Mouse (Mus musculus): ENCODE data around the gene Plekhj1.

The Plekhj1 gene

DNA sequence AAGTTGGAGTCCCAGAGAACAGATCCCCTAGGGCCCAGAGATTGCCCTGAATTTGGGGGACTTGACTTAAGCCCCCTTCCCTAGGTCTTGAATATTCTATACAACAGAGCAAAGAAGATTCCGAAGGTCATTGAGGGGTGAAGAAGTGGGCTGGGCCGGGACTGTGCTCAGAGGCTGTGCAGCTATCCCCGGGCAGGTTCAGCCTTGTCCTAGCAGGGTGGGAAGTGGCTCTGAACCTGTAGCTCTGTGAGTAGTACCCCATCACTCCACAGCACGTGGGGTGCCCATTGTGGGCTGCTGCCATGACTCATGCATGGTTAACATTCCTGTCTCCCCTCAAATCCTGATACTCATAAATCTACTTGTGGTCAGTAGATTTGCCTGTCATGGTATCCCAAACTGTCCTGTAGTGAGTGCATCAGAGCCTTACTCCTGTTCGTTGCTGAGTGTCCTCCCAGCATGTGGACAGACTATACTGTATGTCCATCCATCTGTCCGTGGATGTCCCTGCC is 22.0 kb downstream of the Plekhj1 start:
- DNase-seq = no peak

DNA sequence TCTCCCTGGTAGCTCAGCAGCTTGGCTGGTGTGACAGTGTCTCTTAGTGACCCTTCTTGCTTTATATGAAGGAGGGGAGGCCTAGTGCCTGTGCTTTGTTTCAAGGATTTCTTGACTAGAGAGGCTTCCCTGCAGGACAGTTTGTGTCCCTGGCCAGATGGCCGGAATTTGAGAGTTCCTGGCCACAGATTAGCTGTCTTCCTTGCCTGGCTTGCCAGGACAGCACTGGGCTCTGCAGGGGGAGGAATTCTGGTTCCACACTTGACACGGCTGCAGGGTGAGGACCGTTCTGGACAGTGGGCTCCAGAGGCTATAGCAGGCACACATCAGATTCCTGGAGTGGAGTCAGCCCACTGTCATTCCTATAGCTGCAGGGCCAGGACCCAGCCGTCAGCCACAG is 22.7 kb downstream of the Plekhj1 start:
- peak; percentile 76 to 83 for DNase-seq

DNA sequence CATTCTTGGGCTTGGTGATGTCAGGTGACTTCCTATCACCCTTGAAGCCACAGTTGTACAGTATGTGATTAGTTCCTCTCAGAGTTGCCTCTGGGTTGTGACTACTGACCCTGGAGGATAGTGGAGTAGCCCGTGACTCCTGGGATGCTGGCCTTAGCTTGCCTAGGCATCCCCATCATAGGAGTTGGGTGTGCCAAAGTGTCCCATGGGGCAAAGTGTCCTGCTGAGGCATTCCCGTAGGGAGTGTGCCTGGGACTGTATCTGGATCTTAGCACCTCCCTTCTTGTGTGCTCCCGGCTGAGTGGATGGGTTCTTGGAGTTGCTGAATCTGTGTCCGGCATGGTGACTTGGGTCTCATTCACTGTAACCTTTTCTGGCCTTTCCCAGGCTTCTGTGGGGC is 23.4 kb downstream of the Plekhj1 start:
- peak; percentile 56 to 65 for DNase-seq

DNA sequence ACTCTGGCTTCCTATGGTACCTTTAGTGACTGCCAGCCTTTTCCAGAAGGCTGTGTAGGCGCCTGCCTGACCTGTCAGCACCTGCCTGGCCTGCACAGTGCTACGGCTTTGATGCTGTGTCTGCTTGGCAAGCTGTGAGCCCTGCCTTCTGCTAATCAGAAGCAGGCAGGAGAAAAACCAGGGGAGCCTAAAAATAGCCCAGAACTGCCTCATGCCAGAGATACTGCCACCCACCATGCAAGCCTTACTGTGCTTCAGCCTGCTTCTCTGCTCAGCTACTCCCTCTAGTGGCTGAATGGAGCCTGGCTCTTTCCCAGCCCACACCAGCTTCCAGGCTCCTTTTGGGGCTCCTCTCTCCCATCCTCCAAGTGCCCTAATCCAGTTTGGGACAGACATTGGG is 23.9 kb downstream of the Plekhj1 start:
- peak; percentile 95 to 98 for DNase-seq

DNA sequence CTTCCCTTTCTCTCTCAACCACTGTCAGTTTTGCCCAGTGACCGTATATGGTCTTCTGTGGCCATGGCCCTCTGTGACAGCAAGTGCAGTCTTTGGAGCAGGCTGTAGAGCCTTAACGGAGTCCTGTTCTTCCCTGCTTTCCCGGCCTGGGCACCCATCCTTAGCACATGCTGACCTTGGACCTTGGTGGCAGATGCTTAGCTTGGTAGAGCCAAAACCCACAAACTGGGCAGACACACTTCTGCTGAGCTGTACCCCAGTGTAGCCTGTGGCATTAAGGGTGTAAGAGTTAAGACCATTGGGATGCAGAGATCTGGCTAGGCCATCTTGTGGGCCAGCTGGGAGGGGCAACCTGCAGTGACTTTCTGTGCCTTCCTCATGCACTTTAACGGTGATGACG is 24.6 kb downstream of the Plekhj1 start:
- DNase-seq = no peak

DNA sequence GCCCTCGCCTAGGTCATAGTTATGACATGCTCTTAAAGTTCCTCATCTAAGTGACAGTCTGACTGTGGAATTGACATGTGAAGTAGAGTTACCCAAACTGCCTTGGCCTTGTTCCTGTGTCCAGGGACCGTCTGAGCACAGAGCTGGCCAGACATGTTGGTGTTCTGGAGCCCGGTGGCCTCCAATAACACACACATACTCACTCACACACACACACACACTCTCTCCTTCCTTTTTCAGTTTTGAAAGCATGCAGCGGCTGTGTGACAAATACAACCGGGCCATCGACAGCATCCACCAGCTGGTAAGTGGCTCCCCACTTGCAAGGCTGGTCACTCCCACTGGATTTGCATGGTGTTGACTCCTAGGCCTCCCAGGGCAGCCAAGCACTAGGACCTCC is 30.1 kb downstream of the Plekhj1 start:
- DNase-seq = no peak

DNA sequence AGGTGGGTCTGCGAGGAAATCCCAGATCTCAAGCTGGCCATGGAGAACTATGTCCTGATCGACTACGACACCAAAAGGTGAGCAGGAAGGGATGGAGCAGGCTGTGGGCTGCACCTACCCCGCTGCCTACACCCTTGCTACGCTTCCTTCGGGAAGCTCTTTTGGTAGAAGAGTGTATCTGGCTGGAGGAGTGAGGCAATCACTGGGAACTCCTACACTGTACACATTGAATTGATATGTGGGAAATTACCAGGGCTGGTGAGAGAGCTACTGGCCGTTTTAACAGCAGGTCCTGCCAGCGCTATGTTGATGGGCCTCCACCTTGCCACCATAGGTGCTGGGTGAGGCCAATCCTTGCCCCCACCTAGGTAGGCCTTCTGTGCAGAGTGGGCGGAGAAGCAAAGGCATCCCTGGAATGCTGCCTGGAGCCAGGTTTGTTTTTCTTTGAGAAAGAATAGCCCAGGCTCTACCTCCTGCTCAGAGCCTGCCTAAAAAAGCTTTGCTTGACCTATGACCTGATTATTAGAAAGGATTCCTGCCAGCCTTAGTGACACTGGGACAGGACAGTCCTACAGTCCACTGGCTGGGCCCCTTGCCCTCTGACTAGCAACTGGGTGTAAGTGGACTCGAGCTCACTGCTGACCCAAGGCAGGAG is 32.1 kb downstream of the Plekhj1 start:
- no peak for DNase-seq

DNA sequence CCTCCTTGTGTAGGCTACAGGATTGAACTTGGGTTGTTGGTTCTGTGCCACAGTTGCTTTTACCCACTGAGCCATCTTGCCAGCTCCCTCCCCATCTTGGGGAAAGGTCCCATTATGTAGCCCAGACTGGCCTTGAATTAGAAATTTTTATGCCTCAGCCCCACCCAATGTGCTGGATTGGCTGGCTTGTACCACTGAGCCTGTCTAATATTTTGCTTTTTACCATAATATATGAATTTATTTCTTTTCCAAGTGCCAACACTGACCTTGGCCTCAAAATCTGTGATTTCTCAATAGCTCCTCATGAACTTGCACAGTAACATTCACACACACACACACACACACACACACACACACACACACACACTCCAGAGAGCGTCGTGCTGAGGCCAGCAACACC is 32.7 kb downstream of the Plekhj1 start:
- no peak for DNase-seq

DNA sequence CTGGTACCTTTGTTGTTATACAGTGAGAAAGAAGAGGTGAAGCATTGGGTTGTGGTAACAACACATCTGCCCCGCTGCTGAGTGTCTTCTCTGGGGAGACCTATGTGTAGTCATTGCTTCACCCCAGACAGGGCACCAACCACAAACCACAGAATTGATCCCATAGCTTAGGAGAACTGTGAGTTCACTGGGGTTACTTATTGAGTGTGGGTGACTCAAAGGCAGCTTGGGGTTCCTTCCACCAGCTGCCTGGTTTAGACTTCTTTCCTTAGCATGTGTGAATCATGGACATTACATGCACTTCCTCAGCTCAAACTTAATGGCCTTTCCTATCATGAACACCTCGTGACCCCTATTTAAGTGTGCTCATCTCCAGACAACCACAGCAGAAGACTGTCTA is 34.9 kb downstream of the Plekhj1 start:
- DNase-seq = no peak

DNA sequence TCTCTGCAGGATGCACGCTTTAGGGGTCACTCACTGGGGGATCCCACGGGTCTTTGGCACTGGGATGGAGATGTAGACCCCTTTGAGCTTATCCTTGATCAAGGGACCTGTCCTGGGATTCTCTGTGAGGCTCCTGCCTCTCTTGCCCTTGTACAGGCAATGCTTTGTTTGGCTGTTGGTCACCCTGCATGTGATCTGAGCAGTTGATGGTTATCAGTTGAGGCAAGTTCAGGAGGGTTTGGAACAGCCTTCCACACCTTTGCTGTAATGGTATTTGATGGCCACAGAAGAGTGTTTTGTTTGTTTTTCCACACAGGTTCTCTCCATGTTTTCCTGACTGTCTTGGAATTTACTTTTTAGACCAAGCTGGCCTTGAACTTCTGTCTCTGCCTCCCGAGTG is 36.6 kb downstream of the Plekhj1 start:
- DNase-seq = no peak

DNA sequence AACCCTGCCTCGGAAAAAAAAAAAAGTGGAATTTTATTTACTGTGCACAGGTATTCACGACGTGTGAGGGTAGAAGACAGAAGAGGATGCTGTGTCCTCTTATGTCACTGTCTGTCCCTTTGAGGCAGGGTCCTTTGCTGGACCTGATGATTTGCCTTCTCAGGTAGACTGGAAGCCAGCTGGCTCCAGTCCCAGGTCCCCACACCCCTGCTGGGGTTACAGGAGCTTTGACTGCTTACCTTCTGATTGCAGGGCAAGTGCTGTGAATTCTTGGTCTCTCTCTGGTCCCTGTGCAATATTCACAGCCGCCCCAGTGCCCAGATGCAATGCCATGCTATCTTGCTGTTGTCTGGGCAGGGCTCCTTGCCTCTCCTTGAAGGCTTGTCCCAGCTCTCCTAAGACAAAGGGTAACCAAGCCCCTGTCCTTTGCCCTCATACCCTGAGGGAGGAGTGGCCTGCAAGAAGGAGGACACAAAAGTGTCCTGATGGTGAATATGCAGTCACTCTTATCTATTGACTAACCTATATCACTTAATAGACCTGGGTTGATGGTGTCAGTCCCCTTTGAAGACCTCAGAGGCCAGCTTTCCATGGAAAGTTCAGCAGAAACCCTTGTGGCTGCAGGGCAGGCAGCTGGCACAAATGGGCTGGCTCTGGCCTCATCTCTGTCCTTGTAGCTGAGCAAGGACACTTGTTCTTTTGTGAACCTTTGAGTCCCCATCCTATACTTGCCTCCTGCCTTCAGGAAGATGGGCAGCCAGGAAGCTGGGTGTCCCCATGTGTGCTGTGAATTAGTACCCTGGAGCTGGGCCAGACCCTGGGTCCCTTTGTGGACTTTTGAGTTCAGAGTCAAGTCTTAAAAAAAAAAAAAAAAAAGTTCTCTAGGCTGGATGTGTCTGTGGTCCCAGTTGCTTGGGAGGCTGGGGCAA is 37.6 kb downstream of the Plekhj1 start:
- DNase-seq = peak; percentile 69 to 76

DNA sequence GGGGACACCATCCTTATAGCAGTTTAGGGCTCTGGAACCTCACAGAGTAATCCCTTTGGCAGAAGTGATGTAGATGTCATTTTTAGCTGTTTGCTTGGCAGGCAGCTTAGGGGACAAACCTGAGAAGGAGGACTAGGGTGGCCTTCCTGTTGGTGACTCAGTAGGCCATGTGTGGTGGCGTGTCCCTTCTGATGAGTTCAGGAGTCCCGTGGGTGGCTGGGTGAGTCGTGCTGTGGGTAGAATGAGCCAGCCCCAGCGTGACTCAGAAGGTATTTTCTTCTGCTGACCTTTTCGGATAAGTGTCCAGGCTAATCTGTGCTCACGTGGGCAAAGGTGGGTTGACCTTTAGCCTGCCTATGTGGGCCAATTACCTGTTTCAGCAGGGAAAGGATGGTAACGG is 39.8 kb downstream of the Plekhj1 start:
- DNase-seq = no peak

DNA sequence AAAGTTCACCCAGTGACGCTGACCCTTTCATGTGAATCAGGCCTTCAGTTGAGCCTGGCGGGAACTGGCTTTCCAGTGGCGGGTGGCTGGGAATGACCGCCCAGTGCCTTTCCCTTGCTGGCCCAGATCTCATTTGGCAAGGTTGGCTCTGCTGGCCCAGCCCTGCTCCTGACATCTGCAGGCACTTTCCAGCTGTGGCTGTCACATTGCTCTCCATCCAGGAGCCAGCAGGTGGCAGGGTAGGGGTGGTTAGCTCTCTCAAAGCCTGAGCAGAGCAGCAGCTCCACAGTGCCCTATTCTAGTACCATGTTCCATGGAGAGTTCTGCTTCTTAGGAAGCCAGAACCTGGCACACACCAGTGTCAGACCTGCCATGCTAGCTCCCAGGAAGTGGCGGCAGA is 40.7 kb downstream of the Plekhj1 start:
- peak; percentile 73 to 79 for DNase-seq

DNA sequence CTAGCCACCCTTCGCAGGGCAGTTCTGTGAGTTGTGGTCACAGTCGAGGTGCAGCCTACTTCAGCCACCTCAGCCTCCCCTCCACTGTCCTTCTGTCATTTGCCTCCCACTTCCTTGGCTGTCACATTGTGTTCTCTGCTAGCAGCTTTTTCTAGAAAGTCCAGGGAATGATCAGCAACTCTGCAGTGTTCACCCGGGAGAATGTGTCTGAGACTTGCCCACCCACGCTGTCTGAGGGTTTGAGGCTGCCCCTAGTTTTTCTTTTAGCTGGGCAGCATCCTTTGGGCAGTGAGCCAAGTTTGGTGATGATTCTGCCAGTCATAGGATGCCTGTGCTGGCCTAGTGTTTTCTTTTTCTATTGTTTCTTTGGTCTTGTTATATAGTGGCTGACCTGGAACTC is 41.5 kb downstream of the Plekhj1 start:
- DNase-seq = peak; percentile 60 to 66

DNA sequence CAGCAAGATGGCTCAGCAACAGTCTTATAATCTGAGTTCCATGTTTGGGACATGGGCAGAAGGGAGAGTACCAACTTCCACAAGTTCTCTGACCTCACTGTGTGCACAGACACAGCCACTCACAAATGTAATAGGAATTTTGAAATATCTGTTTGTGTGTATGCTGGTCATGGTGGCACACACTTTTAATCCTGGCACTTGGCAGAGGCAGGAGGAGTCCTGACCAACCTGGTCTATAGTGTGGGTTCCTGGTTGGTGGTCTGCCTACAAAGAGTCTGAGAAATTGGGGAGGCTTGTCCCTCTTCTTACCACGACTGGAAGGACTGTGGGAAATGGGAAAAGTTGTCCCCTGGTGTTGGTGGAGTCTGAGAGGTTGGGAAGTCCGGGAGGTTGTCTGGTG is 41.9 kb downstream of the Plekhj1 start:
- no peak for DNase-seq

DNA sequence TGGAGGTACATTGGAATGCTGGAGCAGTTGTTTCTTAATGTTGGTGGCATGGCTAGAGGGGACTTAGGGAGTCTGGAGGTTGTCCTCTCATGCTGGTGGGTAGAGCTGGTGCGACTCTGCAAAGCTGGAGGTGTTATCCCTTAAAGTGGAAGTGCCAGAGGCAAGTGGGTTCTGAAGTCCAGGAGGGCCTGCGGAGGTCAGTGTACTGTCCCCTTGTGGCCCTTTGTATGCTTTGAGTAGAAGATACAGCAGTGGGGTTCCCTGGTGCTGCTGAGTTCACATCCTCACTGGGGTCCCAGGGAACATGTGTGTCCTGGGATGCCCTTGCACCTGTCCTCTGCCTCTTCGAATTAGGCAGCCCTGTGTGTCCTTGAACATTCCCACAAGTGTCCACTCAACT is 42.3 kb downstream of the Plekhj1 start:
- DNase-seq = peak in 1 of 2 experiments; percentile 35

DNA sequence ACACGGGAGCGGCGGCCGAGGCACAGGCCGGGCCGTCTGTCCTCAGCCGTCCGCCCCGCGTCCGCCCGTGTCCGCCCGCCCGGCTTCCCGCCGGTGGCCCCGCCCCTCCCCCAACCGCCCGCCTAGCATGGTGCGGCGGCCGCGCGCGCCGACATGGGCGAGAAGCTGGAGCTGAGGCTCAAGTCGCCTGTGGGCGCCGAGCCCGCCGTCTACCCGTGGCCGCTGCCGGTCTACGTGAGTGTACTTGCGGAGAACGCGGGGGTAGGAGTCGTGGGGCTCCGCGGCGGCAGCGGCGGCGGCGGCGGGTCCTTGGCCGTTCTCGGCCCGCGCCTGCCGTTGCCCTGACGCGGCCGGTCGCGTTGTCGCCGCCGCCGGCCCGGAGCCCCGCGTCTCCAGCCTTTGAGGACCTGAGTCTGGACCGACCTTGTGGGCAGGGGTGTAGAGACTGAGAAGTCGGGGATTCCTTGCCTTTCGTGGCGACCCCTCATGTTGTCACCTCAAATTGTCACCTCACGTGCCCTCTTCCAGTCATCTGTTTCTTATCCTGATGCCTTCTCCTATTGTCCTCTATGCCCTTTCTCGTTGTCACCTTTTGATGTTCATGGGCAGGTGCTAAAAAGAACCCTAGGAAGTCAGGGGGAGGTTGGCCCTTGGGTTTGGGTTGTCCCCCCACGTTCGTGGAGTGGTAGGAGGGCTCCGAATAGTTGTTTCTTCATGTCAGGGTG is 43.0 kb downstream of the Plekhj1 start:
- no peak for DNase-seq

DNA sequence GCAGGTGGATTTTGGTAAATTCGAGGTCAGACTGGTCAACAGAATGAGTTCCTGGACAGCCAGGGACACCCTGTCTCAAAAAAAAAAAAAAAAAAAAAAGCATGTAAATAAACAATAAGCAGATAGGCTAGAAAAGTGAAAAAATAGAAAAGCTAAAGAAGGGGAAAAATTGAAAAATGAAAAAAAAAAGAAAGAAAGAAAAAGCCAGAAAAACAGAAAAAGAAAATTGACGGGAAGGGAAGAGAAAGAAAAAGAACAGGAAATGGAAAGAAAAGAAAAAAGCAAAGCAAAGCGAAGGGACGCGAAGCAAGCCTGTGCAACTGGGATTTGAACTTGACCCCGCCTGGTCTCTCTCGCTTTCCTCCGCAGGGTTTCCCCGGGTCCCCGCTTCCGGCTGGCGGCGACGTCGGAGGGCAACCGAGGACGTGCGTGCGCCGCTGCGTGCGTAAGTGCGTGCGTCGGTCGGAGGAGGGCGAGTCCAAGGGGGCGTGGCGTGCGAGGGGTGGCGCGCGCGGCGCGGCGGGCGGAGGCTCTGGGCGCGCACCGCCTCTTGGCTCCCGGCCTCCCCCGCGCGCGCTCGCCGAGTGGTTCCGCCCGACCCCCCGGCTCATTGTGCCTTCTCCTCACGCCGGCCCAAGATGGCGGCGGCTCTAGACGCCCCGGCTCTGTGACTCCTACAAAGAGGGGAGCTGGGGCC is 43.7 kb downstream of the Plekhj1 start, which contains the start of gene Dot1l:
Gene Dot1l (plus strand): TSS at position 613 of the 697 bp plus-strand sequence.
- DNase-seq = peak; percentile 100

DNA sequence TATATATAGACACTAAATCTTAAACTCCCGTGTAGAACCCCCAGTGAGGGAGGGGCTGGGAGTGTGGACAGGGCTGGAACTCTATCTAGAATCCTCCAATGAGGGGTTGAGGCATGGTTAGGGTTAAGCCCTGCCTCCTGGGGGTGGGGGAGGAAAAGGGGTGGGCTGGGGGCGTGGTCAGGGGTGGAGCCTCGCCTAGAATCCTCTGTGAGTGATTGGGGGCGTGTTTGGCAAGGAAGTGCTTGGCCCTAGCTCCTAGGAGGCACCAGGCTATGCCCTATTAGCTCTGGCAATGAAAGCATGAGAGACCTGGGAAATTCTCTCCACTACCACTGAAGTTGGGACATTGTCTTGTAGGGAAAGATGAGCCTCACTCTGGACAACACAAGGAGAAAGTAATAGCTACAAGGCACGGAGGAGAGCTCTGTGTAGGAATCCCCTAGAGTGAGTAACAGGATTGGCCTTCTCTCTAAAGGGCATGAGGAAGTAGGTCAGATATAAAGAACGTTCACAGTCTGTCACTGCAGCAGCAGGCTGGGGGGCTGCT is 46.3 kb downstream of the Plekhj1 start:
- DNase-seq = peak; percentile 84 to 87

DNA sequence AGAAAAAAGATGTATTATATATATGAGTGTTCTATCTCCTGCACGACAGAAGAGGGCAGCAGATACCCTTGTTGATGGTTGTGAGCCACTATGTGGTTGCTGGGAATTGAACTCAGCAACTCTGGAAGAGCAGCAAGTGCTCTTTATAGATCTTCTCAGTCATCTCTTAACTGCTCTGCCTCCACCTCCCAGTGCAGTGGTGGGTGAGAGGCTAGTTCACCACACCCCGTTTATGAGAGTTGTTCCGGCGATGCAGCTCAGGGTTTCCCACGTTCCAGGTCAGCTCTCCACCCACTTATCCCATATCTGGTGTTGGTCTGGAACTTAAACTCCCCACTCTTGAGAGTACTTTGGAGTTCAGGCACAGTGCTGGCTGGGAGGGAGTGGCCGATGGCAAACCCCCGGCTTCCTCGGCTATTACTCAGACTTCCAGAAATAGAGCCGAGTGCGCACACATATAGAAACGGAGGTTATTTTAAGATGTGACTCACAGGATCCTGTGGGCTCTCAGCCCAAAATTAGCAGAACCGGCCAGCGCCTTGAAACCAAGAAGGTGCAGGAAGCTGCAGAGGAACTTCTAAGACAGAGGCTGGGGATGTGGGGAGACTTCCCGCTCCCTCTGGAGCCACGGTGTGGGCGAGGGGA is 47.1 kb downstream of the Plekhj1 start:
- peak in 1 of 2 experiments; percentile 42 for DNase-seq

DNA sequence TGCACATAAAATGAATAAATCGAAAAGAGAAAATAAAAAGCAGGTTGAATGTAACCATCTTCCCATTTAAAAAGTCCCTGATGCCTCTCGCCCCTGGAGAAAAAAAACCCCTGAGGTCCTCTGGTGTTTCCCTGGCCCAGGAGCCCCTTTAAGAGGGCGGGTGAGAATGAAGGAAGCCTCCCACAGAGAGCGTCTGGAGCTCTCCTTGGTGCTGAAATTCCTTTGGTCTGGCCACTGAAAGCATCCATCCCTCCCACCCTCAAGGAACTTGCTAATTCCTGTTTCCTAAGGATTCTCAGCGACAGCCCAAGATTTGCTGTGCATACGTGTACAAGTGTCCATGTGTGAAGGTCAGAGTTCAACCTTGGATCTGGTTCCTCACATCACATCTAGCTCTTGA is 49.8 kb downstream of the Plekhj1 start:
- no peak for DNase-seq

DNA sequence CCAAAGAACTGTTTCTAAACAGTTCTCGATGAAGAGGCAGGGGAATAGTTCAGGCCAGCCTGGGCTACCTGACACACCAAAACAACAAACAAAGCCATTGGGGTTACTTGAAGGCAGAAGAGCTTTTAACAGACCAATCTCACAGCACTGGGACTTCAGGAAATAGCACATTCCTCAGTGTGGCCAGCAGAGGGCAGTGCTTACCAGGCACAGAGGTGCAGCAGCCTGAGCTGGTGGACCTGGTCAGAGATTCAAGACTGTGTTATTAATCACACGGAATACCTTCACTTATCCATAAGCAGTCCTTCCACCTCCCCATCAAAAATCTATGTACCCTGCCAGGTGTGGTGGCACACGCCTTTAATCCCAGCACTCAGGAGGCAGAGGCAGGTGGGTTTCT is 51.0 kb downstream of the Plekhj1 start:
- DNase-seq = peak; percentile 91 to 92
